Mouse (Mus musculus): ENCODE measurements around the gene Sstr2. TPM values are rescaled to one million over a fixed set of nuclear protein-coding genes. Genes with fewer than 3 reads are reported as not detected.

Sstr2 gene
- polyA plus RNA-seq, 1 experiment from 2014 or later = 3.0 TPM

DNA sequence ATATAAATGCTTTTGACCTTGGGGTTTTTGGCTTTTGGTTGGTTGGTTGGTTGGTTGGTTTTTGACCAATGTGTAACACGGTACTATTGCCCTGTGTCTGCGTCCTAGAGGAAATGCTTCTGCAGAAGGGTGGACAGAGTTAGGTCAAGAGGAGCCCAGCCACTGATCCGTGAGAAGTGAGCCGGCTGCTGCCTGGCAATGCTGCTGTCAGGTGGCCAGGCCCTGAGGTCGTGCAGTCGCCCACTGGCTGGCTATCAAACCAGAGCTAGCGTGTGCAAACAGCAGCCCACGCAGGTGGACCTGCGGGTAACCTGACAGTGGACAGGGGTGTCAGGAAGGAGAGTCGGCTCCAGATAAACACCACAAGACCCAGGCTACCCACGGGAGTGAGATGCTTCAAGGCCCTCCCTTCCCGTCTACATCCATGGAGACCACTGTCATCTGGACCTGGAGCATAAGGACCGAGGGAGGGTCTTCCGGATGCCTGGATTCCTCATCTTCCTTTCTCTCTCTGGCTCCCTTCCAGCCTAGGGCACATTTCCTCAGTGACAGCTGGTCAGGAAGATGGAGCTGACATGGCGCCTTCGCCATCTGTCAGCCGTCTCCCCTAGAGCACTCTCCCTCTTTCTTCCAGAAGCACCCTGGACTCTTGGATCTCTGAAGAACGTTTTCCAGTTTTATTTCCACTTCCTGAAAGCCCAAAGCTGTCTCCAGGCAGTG is 18.5 kb upstream of the Sstr2 start:
- Histone ChIP-seq H3K4me3 (ENCODE audit: low read length) (no peak overlapping the region), H3K4me1 (replicated peaks; ENCODE audit: control insufficient read depth, insufficient read depth, low read length) (no peaks in the 10 kb centered on the region), H3K4me2 (ENCODE audit: low read depth, low read length) (no peak overlapping the region), H3K9ac (ENCODE audit: low read length) (no peak overlapping the region), H3K27ac (ENCODE audit: low read length) (no peak overlapping the region), H3K36me3 (ENCODE audit: control insufficient read depth, insufficient read depth, low read length) (no peaks in the 10 kb centered on the region), H3K9me3 (ENCODE audit: control insufficient read depth, low read length) (no peaks in the 10 kb centered on the region), H3K27me3 (ENCODE audit: control insufficient read depth, insufficient read depth, low read depth, low read length) (no peaks in the 10 kb centered on the region)
- ATAC-seq (ENCODE audit: low read depth) = no peak
- 80% methylated on average over 18 of the region's 18 CpGs for WGBS

DNA sequence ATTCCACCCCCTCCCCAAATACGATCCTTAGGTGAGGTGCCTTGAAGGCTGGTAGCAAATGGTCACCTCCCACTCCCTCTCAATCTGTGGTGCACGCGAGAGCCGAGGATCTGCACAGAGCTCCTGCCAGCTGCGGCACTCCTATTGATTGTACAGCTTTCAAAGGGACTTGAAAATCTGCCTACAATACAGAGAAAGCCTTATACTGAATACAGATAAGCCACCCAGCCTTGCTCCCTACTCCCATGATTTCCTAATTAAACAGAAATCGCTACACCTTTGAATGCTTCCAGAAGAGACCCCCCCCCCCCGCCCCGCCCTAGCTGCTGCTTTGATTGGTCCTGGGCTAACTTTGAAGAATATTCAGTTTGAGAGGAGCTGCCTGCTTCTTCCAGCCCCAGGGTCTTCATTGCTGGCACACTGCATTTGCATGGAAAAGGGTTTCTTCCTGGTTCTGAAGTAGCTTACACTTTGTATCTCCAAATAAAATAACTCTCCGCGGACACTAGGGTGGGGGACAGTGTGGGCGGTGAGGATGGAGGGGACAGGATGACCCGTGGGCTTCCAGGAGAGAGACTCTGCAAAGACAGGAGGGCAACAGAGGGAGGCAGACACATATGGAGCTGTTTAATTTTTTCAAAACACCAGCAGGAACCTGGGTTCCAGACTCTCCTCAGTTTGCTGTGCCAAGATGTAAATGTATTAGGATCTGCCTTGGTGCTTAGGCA is 17.4 kb upstream of the Sstr2 start:
- no peak overlapping the region for H3K27ac ChIP-seq (ENCODE audit: low read length)
- H3K27me3 ChIP-seq (ENCODE audit: control insufficient read depth, insufficient read depth, low read depth, low read length) = no peaks in the 10 kb centered on the region
- 0 out of 2 replicates have a peak, but pooled peaks cover 3% of the 10 kb centered on the region for H3K9me3 ChIP-seq (ENCODE audit: control insufficient read depth, low read length)
- no peaks in the 10 kb centered on the region for H3K36me3 ChIP-seq (ENCODE audit: control insufficient read depth, insufficient read depth, low read length)
- H3K4me2 ChIP-seq (ENCODE audit: low read depth, low read length) = no peak overlapping the region
- 52% methylated on average over 12 of the region's 12 CpGs for WGBS
- H3K4me1 ChIP-seq (replicated peaks; ENCODE audit: control insufficient read depth, insufficient read depth, low read length) = no peaks in the 10 kb centered on the region
- no peak overlapping the region for H3K4me3 ChIP-seq (ENCODE audit: low read length)
- no peak for ATAC-seq (ENCODE audit: low read depth)
- H3K9ac ChIP-seq (ENCODE audit: low read length) = no peak overlapping the region

DNA sequence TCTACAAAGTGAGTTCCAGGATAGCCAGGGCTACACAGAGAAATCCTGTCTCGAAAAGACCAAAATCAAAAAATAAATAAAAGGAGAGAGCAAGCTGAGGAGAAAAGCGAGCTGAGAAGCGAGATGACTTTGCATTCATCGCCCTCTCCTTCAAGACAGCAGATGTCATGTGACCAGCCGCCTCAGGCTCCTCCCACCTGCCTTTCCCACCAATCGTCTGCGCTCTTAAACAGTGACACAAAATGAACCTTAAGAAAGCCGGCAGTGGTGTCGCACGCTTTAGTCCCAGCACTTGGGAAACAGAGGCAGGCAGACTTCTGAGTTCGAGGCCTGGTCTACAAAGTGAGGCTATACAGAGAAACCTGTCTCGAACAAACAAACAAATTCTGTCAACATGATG is 11.6 kb upstream of the Sstr2 start:
- H3K4me2 ChIP-seq (ENCODE audit: low read depth, low read length) = no peak overlapping the region
- H3K4me3 ChIP-seq (ENCODE audit: low read length) = no peak overlapping the region
- no peak overlapping the region for H3K9ac ChIP-seq (ENCODE audit: low read length)
- H3K36me3 ChIP-seq (ENCODE audit: control insufficient read depth, insufficient read depth, low read length) = no peaks in the 10 kb centered on the region
- WGBS = 93% methylated on average over 12 of the region's 12 CpGs
- 0 out of 2 replicates have a peak, but pooled peaks cover 3% of the 10 kb centered on the region for H3K9me3 ChIP-seq (ENCODE audit: control insufficient read depth, low read length)
- no peaks in the 10 kb centered on the region for H3K27me3 ChIP-seq (ENCODE audit: control insufficient read depth, insufficient read depth, low read depth, low read length)
- no peak overlapping the region for H3K27ac ChIP-seq (ENCODE audit: low read length)
- no peak for ATAC-seq (ENCODE audit: low read depth)
- peaks cover 14% of the 10 kb centered on the region for H3K4me1 ChIP-seq (replicated peaks; ENCODE audit: control insufficient read depth, insufficient read depth, low read length)

DNA sequence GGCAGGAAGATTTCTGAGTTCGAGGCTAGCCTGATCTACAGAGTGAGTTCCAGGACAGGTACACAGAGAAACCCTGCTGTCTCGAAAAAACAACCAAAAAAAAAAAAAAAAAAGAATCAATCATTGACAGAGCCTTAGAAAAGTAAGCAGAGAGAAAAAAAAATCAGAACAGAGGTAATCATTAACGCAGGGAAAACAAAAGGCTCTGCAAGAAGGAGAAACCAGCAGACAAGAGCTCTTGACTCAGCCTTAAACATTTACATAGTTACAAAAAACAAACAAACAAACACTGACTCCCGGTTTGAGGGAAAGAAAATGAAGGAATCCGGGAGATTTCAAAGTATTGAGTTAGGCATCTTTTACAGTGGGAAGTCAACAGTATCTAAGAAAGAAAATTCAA is 9.6 kb upstream of the Sstr2 start:
- H3K9me3 ChIP-seq (ENCODE audit: control insufficient read depth, low read length) = 0 out of 2 replicates have a peak, but pooled peaks cover 3% of the 10 kb centered on the region
- no peaks in the 10 kb centered on the region for H3K36me3 ChIP-seq (ENCODE audit: control insufficient read depth, insufficient read depth, low read length)
- no peak overlapping the region for H3K4me3 ChIP-seq (ENCODE audit: low read length)
- H3K27me3 ChIP-seq (ENCODE audit: control insufficient read depth, insufficient read depth, low read depth, low read length) = no peaks in the 10 kb centered on the region
- H3K4me2 ChIP-seq (ENCODE audit: low read depth, low read length) = no peak overlapping the region
- WGBS = 53% methylated on average over 5 of the region's 5 CpGs
- H3K9ac ChIP-seq (ENCODE audit: low read length) = no peak overlapping the region
- no peak for ATAC-seq (ENCODE audit: low read depth)
- H3K27ac ChIP-seq (ENCODE audit: low read length) = no peak overlapping the region
- peaks cover 14% of the 10 kb centered on the region for H3K4me1 ChIP-seq (replicated peaks; ENCODE audit: control insufficient read depth, insufficient read depth, low read length)

DNA sequence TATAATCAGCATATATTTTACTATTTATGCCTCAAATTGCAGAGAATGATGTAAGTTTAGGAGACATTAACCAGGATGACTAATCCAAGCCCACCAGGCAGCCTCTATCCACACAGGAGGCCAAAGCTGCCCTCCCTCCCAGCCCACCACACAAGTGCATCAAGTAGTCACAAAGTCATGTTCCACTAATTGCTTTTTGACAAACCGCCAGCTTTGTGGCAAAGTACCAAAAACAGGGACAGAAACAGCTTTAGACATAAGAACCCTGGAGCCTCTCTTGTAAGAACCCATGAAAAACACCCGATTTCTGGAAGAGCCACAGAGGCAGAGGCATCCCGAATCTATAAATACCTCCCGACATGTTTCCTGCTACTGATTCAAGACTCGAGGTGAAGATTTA is 8.9 kb upstream of the Sstr2 start:
- Histone ChIP-seq H3K27ac (ENCODE audit: low read length) (no peak overlapping the region), H3K36me3 (ENCODE audit: control insufficient read depth, insufficient read depth, low read length) (no peaks in the 10 kb centered on the region), H3K9ac (ENCODE audit: low read length) (no peak overlapping the region), H3K4me2 (ENCODE audit: low read depth, low read length) (no peak overlapping the region), H3K4me1 (replicated peaks; ENCODE audit: control insufficient read depth, insufficient read depth, low read length) (peaks cover 14% of the 10 kb centered on the region), H3K4me3 (ENCODE audit: low read length) (no peak overlapping the region), H3K27me3 (ENCODE audit: control insufficient read depth, insufficient read depth, low read depth, low read length) (no peaks in the 10 kb centered on the region), H3K9me3 (ENCODE audit: control insufficient read depth, low read length) (0 out of 2 replicates have a peak, but pooled peaks cover 3% of the 10 kb centered on the region)
- ATAC-seq (ENCODE audit: low read depth) = no peak
- WGBS = 52% methylated on average over 5 of the region's 5 CpGs

DNA sequence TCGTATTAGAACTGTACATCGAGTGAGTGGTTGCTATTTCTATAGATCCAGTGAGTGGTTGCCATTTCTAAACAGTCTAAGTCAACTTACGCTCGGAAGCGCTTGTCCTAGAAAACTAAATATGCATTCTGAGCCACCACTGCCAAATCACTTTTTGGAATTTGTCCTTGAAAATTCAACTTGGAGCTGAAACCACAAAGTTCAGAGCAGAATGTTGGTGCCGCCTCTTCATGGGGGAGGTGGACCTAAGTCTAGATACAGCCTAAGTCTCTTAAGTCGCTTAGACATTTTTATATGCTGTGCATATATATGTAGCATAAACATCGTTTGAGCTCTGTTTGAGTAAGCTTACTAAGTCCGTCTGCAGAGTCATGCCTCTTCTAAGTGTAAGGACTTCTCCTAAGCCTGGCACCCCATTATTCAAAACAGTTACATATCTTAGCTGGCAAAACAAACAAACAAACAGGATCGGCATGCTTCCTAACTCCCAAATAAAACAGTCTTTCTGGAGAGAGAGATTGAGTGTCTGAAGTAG is 8.0 kb upstream of the Sstr2 start:
- ATAC-seq (ENCODE audit: low read depth) = peak; percentile 59
- no peaks in the 10 kb centered on the region for H3K36me3 ChIP-seq (ENCODE audit: control insufficient read depth, insufficient read depth, low read length)
- 0 out of 2 replicates have a peak, but pooled peaks cover under 1% of the 10 kb centered on the region for H3K9me3 ChIP-seq (ENCODE audit: control insufficient read depth, low read length)
- H3K9ac ChIP-seq (ENCODE audit: low read length) = no peak overlapping the region
- no peak overlapping the region for H3K4me3 ChIP-seq (ENCODE audit: low read length)
- no peak overlapping the region for H3K4me2 ChIP-seq (ENCODE audit: low read depth, low read length)
- H3K4me1 ChIP-seq (replicated peaks; ENCODE audit: control insufficient read depth, insufficient read depth, low read length) = peaks cover 14% of the 10 kb centered on the region
- no peaks in the 10 kb centered on the region for H3K27me3 ChIP-seq (ENCODE audit: control insufficient read depth, insufficient read depth, low read depth, low read length)
- H3K27ac ChIP-seq (ENCODE audit: low read length) = peak overlapping the region; percentile 84
- 50% methylated on average over 10 of the region's 10 CpGs for WGBS

DNA sequence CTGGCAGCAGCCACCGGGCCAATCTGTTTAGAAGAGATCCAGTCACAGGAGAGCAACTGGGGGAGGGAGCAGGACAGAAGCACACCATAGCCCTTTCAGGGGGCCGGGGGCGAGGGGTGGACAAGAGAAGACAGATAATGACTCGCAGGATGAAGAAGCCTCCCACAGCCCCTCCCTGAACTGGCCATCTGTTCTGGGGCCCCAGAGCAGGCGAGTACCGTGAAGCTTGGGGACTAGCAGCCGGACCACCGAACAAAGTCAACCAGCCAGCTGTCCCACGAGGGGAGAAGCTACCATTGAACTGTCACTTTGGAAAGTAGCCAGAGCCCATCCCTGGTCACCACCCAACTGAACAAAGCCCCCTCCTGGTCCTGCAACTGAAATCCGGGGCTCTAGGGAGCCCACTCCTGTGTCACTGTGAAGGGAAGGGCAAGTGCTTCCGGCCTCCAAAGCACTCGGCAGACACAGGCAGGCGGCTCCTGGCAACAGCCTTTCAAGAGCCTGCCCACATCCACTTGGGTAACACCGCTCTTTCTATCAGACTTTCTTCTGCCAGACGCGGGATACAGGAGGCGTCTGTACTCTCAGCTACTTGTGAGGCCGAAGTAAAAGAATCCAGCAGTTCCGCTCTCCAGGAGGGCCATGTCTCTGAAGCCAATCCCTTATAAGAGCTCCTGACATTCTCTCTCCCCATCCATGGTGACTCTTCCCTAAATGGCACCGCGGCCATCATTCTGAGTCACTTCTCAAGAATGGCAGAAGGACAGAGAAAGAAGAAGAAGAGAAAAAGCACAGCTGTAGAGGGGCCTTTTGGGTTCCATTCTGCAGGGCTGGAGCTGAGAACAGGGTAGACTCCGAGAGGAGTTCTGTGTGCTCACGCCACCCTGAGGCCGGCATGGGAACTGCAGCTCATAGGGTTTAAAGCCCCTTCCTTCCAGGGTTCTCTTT is 7.2 kb upstream of the Sstr2 start:
- H3K4me3 ChIP-seq (ENCODE audit: low read length) = no peak overlapping the region; the same call in 1 of the 2 replicates
- peak; percentile 79 for ATAC-seq (ENCODE audit: low read depth)
- peak overlapping the region; percentile 84 for H3K27ac ChIP-seq (ENCODE audit: low read length)
- no peaks in the 10 kb centered on the region for H3K9me3 ChIP-seq (ENCODE audit: control insufficient read depth, low read length)
- peak overlapping the region; percentile 43 for H3K4me2 ChIP-seq (ENCODE audit: low read depth, low read length)
- H3K36me3 ChIP-seq (ENCODE audit: control insufficient read depth, insufficient read depth, low read length) = no peaks in the 10 kb centered on the region
- H3K27me3 ChIP-seq (ENCODE audit: control insufficient read depth, insufficient read depth, low read depth, low read length) = no peaks in the 10 kb centered on the region
- WGBS = 10% methylated on average over 24 of the region's 24 CpGs
- H3K4me1 ChIP-seq (replicated peaks; ENCODE audit: control insufficient read depth, insufficient read depth, low read length) = peaks cover 14% of the 10 kb centered on the region
- H3K9ac ChIP-seq (ENCODE audit: low read length) = peak overlapping the region; percentile 37; the same call in 1 of the 2 replicates

DNA sequence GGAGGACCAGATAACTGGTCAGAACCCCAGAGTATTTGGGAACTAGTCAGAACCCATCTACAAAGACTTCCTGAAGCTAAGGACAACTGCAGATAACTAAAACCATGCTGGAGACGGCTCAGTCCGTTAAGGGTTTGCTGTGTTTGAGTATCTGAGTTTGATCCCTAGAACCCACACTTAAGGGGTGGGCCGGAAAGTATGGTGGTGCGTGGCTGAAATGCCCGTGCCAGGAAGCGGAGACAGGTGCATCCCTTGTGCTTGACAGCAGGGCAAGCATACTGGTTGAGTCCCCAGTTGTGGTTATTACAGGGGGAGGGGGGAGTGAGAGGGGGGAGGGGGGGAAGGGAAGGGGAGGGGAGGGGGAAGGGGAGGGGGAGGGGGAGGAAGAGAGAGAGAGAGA is 4.7 kb upstream of the Sstr2 start:
- peaks cover 26% of the 10 kb centered on the region for H3K4me1 ChIP-seq (replicated peaks; ENCODE audit: control insufficient read depth, insufficient read depth, low read length)

More for the DNA sequence above, 4.7 kb upstream of the Sstr2 start:
- Histone ChIP-seq H3K9ac (ENCODE audit: low read length) (no peak overlapping the region), H3K4me2 (ENCODE audit: low read depth, low read length) (no peak overlapping the region), H3K4me3 (ENCODE audit: low read length) (no peak overlapping the region), H3K27ac (ENCODE audit: low read length) (no peak overlapping the region), H3K36me3 (ENCODE audit: control insufficient read depth, insufficient read depth, low read length) (no peaks in the 10 kb centered on the region), H3K27me3 (ENCODE audit: control insufficient read depth, insufficient read depth, low read depth, low read length) (peaks cover 17% of the 10 kb centered on the region), H3K9me3 (ENCODE audit: control insufficient read depth, low read length) (no peaks in the 10 kb centered on the region)
- no peak for ATAC-seq (ENCODE audit: low read depth)
- WGBS = 54% methylated on average over 6 of the region's 6 CpGs
